Mouse (Mus musculus): Measurements from ENCODE around the gene Rack1.

DNA sequence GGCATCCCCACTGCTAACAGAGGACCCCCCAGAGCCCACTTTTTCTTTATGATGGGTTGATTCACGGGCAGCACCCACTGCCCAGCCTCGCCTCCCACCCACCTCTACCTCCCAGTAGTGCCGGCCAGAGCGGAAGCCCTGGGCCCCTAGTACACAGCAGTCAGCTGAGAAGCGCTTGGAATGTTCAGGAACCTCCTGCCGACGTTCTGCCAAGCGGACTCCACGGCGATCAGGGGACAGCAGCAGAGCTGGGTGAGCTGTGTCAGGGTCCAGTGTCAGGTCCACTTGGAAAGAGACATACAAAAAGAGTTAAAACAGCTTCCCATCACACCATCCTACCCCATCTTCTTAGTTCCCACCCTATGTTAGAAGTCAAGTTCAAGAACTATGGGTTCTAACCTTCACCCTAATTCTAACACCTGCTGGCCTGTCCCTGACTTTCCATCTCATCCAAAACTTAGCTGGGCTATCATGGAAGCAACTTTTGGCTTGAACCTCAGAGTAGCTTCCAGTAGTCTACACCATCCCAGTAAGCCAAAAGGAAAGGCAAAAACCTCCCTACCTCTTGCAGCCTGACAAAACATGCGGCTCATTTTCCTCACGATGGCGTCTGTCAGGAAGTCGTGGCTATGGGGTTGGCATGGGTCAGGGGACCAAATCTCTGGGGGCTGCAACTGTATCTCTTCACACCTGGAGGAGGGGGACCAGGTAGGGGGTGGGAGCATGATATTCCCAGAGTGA lies 7.6 kb downstream of the Rack1 start:
- TF ChIP-seq HCFC1 (IDR thresholded peaks at IDR 0.05; ENCODE audit: borderline replicate concordance, insufficient read depth, low read length) (no peak), ZC3H11A (IDR thresholded peaks at IDR 0.05; ENCODE audit: borderline replicate concordance, low read depth, low read length) (no peak), CHD2 (IDR thresholded peaks at IDR 0.05; ENCODE audit: low read depth, low read length) (0 out of 2 replicates have a peak, but pooled peaks have one; percentile 36)

Data from ES-E14 (cell line).